Mouse (Mus musculus) cortical plate, adult 2 months (tissue): ENCODE results near the gene Lman2. TPM values are rescaled to one million over a fixed set of nuclear protein-coding genes. Genes with fewer than 3 reads are reported as not detected.

Experiments
- H3K27ac ChIP-seq: fragments of 200-500 bp; 2 replicates; pipeline ENCODE4 v1.5.1; 2012; ENCODE audit warnings: low read length, control low read depth, inconsistent platforms; ENCODE audit not compliant: insufficient read depth
- H3K4me1 ChIP-seq: fragments of 200-500 bp; 2 replicates; pipeline ENCODE4 v1.6.1; 2011; ENCODE audit warnings: low read length; ENCODE audit not compliant: control insufficient read depth, insufficient read depth
- H3K4me3 ChIP-seq: fragments of 200-500 bp; 2 replicates; pipeline ENCODE4 v1.5.1; 2011; ENCODE audit warnings: mild to moderate bottlenecking, low read length, control low read depth; ENCODE audit not compliant: insufficient read depth
- CTCF ChIP-seq: fragments of 200-500 bp; IDR thresholded peaks from 2 replicates; pipeline ENCODE4 v1.5.1; 2011; ENCODE audit warnings: mild to moderate bottlenecking, control low read depth, low read length; ENCODE audit not compliant: insufficient read depth; ENCODE audit errors: extremely low read depth
- POLR2A ChIP-seq: fragments of 200-500 bp; IDR thresholded peaks from 2 replicates; pipeline ENCODE4 v1.6.1; 2011; ENCODE audit warnings: mild to moderate bottlenecking, low read length, control low read depth; ENCODE audit not compliant: insufficient read depth; ENCODE audit errors: extremely low read depth
- polyA plus RNA-seq: library from polyadenylated mRNA; depleted of rRNA; stranded (reverse); fragments of >200 nt; gene quantifications from 2 replicates; pipeline ENCODE4 v1.2.3, GENCODE M21; 2012

Gene Lman2
- polyA plus RNA-seq, 1 experiment: 57.0 TPM

GRCm38 (mm10) chr13:55400039-55400346, 37.4 kb upstream of the Lman2 start:
- H3K4me1 ChIP-seq: peaks cover 7% of the 10 kb centered on the region; the same call in 1 of the 2 replicates
- H3K27ac ChIP-seq: no peak overlapping the region
- TF ChIP-seq POLR2A: no peak
- no peak for TF ChIP-seq CTCF
- H3K4me3 ChIP-seq: no peak overlapping the region

- no peak overlapping the region for H3K4me3 ChIP-seq
- H3K27ac ChIP-seq: no peak overlapping the region
- H3K4me1 ChIP-seq: 0 out of 2 replicates have a peak, but pooled peaks cover 4% of the 10 kb centered on the region
- TF ChIP-seq POLR2A (no peak), CTCF (no peak)
Measured at GRCm38 (mm10) chr13:55399300-55400038, 36.9 kb upstream of the Lman2 start.

- TF ChIP-seq POLR2A (no peak), CTCF (no peak)
- Histone ChIP-seq H3K4me1 (no peaks in the 10 kb centered on the region), H3K27ac (no peak within 1 kb of the TSS)
Measured at GRCm38 (mm10) chr13:55398088-55398487, 35.5 kb upstream of the Lman2 start, which contains the start of gene Slc34a1. Gene Slc34a1, plus strand, starts transcription at chr13:55398187.

GRCm38 (mm10) chr13:55392933-55393332, 30.4 kb upstream of the Lman2 start:
- TF ChIP-seq CTCF: no peak
- TF ChIP-seq POLR2A: no peak
- Histone ChIP-seq H3K4me1 (no peaks in the 10 kb centered on the region), H3K4me3 (no peak overlapping the region), H3K27ac (no peak overlapping the region)

More at GRCm38 (mm10) chr13:55398088-55398487, 35.5 kb upstream of the Lman2 start, which contains the start of gene Slc34a1:
- H3K4me3 ChIP-seq: no peak within 1 kb of the TSS

- H3K4me1 ChIP-seq: no peaks in the 10 kb centered on the region
- no peak overlapping the region for H3K4me3 ChIP-seq
- H3K27ac ChIP-seq: no peak overlapping the region
- TF ChIP-seq CTCF (no peak), POLR2A (no peak)
Measured at GRCm38 (mm10) chr13:55391626-55392029, 29.0 kb upstream of the Lman2 start.

GRCm38 (mm10) chr13:55390644-55391043, 28.1 kb upstream of the Lman2 start:
- TF ChIP-seq POLR2A (no peak), CTCF (no peak)
- no peak overlapping the region for H3K27ac ChIP-seq
- H3K4me1 ChIP-seq: peaks cover under 1% of the 10 kb centered on the region; the same call in 1 of the 2 replicates
- H3K4me3 ChIP-seq: no peak overlapping the region

- TF ChIP-seq POLR2A (no peak), CTCF (no peak)
- Histone ChIP-seq H3K4me3 (no peak overlapping the region), H3K27ac (no peak overlapping the region), H3K4me1 (peaks cover 4% of the 10 kb centered on the region)
Measured at GRCm38 (mm10) chr13:55381790-55382189, 19.2 kb upstream of the Lman2 start.

GRCm38 (mm10) chr13:55378907-55379580, 16.5 kb upstream of the Lman2 start:
- H3K27ac ChIP-seq: no peak overlapping the region
- peaks cover 2% of the 10 kb centered on the region for H3K4me1 ChIP-seq
- TF ChIP-seq POLR2A (no peak), CTCF (no peak)
- no peak overlapping the region for H3K4me3 ChIP-seq

GRCm38 (mm10) chr13:55375877-55376276, 13.3 kb upstream of the Lman2 start:
- Histone ChIP-seq H3K4me1 (no peaks in the 10 kb centered on the region), H3K4me3 (no peak overlapping the region), H3K27ac (no peak overlapping the region)
- TF ChIP-seq CTCF (no peak), POLR2A (no peak)
